Mouse (Mus musculus): Measurements from ENCODE around the gene Poc1b.

GRCm38 (mm10) chr10:99237205-99237832, 130.5 kb downstream of the Poc1b start:
- TF ChIP-seq CTCF (IDR thresholded peaks at IDR 0.05; ENCODE audit: low read depth, low read length): no peak
- no peak for TF ChIP-seq POLR2AphosphoS5 (IDR thresholded peaks at IDR 0.05; ENCODE audit: insufficient replicate concordance, low read depth, low read length)
- no peak for TF ChIP-seq TAL1 (conservative IDR thresholded peaks at IDR 0.05; ENCODE audit: low read depth, low read length)

Measured in G1E (cell line).